Mouse (Mus musculus) spleen, embryonic (tissue): ENCODE measurements around the gene Zkscan7.
"Not testable (repeated sequence)": the region's sequence is repeated elsewhere in the genome, so short reads cannot be mapped to it uniquely, and the experiment has no call there.

Experiments
- CTCF ChIA-PET: fragments of 350-600 bp; sonication (Branson Sonifier 250); formaldehyde crosslinking; loops from one replicate; lab custom pipeline; 2022; lab: Charles Lee

Zkscan7 gene

DNA sequence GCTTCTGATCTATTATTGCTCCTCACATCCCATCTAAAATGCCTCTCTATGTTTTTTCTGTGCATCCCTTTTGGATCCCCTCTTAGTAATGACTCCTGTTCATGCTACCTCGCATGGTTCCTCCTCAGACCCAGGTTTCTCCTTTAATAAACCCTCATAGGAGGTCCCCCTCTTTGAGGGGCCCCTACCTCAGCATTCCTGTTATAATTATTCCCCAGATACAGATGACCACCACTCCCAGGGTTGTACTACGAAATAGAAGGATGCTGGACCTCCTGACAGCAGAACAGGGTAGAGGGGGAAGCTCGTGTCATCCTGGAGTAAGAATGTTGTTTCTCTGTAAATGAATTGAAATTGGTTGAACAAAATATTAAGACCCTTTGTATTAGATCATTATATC lies at the start of gene Zkscan7:
Zkscan7 (plus strand) TSS at position 301 of the 400 bp plus-strand sequence.
- CTCF ChIA-PET: no interaction called here

DNA sequence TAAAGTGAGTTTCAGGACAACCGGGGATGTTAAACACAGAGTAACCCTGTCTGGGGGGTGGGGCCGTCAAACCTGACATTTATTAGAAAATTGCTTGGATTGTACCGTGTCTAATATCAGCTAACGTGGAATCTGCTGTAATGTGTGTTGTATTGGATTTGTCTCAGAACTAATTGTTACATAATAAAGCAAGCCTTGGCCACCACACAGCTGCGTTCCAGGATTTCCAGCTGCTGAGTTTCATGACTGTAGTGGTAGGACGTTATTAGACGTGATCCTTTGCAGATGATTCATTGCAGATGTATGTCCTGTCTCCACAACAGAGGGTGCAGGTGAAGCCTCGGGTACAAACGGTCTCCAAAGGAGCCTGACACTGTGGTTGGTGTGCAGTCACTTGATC lies 49.4 kb upstream of the Zkscan7 start:
- CTCF ChIA-PET: no interaction called here

DNA sequence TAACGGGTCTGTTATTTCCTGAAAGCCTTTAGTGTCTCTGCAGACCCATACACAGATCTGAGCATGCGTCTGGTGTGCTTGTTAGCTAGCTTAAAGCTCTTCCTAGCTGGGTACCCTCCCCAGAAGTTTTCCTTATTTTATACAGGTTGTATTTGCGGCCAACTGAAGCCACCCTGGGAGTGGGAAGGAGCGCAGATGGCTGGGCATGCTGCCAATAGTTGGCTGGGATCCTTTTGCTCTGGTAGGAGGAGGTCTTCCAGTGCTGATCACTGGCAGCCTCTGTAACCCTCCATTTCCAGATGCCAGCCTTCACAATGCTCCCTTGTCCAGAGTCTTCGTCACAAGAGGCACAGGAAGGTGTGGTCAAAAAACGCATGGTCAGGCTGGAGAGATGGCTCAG lies 48.7 kb upstream of the Zkscan7 start:
- CTCF ChIA-PET: interaction anchor here (0.6 kb wide), 1 partner anchor 1466 kb away, joined by 3 read pairs; no protein-coding TSS in a partner anchor

DNA sequence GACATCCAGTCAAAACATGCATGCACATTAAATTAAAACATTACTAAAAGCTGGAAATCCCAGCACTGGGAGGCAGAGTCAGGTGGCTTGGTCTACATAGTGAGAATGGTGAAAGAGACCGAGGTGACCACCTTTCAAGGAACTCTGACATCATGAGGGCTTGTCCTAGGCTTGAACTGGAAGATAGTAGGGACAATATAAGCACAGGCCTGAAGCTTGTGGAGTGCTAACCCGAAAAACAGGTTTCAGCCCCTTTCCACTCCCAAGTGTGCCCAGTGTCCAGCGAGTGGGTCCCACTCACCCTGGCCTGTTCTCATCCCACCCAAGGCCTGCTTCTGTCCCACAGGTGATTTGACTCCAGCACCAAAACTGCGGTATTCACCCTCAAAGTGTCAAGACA lies 48.3 kb upstream of the Zkscan7 start:
- CTCF ChIA-PET: interaction anchor here (0.6 kb wide), 1 partner anchor 1466 kb away, joined by 3 read pairs; no protein-coding TSS in a partner anchor

DNA sequence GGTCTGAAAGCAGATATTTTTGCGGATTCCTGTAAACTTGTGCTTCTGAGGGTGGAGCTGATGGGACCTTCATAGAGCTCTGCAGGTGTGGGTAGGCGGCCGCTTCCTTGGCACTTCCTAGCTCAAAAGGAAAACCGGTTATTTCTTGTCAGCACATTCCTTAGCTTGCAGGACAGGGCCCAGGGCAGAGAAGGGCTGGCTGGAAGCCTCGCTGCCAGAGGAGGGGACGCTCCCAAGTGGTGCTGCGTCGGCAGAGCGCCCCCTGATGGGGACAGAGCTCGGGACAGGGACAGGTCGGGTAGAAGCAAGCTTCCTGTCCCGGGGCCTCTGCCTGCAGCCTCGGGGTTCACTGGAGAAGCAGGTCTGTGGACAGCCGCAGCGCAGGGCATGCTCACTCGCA lies 47.8 kb upstream of the Zkscan7 start:
- CTCF ChIA-PET: no interaction called here

DNA sequence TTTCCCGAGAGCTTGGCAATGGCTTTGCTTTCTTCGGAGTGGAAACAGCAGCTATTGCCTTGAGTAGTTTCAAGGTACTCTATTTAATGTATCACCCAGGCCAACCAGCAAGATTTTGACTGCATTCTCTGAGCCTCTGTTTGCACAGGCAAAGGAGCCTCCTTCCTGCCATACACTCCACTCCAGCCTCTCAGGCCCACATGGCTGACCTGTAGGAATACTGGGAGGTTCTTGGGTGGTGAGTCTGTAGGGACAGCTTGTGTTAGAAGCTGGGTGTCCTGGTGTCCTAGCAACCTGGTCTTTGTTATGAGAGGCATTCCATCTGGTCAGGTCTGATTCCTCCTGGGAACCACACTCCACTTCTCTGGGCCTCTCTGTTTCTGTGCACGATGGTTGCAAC lies 41.7 kb upstream of the Zkscan7 start, which contains the start of gene Gm35549:
Gm35549 (minus strand) TSS at position 276 of the 400 bp plus-strand sequence.
- CTCF ChIA-PET: no interaction called here

DNA sequence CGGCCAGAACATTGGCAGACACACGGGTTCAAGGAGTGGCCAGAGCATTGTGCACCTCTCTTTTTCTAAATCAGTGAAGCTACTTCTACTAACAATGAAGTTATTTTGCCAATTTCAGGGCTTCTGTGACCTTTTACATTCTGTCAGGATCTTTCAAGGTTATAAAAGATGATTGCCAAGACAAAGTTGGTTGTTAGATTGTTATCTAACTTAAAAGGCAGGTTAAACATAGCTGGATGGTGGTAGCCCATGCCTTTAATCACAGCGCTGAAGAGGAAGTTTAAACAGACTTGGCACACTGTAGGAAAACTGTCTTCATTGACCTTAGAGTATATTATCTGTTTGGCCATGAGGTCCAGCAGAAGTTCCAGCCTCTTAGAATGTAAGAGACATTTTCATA lies 39.9 kb upstream of the Zkscan7 start:
- CTCF ChIA-PET: no interaction called here

DNA sequence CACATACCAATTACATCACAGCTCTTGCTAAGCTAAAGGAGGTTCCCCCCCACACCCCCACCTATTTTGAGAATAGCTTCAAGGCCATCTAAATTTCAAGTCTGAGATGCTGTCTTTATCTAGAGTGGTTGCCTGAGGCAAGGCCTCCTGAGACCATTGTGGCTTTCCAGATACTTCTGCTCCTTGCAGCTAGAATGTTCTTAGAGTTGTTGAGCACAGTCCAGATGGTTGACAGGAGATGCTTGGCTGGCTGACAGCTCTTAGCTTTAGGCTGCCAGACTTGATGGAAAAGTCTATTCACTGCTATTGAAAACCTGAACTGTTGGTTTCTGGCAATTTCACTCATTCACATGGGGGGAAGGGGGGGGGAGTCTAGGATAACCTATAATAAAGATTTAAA lies 39.3 kb upstream of the Zkscan7 start:
- CTCF ChIA-PET: no interaction called here

DNA sequence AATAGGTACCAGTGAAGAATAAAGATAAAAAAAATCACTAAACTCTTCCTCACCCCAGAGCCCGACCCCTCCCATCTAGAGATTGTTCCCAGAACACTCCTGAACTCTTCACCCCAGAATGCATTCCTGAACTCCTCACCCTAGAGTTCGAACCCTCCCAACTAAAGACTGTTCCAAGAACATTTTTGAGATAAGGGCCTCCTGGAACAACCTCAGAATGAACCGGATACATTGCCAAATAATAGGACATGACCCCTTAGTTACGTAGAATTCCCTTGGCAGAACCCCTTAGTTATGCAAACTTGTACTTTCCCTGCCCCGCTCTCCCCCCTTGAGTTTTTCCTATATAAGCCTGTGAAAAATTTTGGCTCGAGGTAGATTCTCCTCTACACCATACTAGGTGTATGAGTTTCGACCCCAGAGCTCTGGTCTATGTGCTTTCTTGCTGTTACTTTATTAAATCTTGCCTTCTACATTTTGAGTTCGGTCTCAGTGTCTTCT lies 37.6 kb upstream of the Zkscan7 start:
- CTCF ChIA-PET: not testable (repeated sequence)

DNA sequence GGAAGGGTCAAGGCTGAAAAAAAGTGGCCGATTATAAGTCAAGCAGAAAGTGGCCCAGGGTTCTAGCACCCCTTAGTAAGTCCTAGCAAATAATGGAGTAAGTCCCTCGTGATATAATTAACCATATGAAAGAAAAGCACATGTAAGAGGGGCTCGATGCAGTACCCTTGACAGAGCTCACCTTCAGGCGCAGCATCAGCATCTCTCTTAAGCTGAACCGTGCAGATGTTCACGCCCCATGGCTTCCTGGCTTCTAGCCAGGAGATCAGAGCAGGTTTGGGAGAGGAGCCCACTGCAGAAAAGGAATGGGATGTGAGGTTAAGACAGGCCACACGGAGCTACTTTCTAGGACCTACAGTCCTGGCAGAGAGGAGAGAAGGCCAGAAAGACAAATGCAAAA lies 31.0 kb upstream of the Zkscan7 start:
- CTCF ChIA-PET: no interaction called here

DNA sequence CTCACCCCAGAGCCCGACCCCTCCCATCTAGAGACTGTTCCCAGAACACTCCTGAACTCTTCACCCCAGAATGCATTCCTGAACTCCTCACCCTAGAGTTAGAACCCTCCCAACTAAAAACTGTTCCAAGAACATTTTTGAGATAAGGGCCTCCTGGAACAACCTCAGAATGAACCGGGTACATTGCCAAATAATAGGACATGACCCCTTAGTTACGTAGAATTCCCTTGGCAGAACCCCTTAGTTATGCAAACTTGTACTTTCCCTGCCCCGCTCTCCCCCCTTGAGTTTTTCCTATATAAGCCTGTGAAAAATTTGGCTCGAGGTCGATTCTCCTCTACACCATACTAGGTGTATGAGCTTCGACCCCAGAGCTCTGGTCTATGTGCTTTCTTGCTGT lies 30.3 kb upstream of the Zkscan7 start:
- CTCF ChIA-PET: not testable (repeated sequence)

DNA sequence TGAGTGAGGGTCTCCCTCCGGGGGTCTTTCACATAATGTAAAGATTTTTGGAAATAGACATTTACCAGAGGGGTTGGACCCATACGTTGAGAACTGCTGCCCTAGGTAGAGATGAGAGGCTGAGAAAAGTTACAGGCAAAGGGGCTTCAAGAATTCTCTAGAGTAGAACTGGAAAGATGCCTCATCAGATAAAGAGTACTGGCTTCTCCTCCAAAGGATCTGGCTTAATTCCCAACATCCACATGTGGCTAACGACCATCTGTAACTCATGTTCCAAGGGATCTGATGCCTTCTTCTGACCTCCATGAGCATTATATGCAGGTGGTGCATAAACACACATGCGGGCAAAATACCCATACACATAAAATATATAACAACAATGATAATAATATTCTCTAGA lies 29.9 kb upstream of the Zkscan7 start:
- CTCF ChIA-PET: no interaction called here

DNA sequence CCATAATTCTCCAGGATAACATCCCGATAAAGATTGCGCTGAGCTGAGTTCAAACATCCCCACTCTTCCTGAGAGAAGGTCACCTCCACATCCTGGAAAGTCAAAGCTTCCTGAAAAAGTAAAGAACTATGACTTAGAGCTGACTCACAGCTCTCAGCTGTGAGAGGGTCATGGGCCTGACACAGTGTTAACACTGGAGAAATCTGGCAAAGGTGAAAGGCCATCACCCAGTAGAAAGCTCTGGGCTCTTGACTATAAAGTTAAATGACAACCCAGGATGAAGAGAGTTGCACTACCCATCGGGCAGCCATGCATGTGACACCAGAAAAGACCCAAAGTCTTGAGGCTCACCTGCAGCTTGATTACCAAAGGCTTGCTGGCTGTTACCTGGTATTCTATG lies 28.8 kb upstream of the Zkscan7 start:
- CTCF ChIA-PET: no interaction called here

DNA sequence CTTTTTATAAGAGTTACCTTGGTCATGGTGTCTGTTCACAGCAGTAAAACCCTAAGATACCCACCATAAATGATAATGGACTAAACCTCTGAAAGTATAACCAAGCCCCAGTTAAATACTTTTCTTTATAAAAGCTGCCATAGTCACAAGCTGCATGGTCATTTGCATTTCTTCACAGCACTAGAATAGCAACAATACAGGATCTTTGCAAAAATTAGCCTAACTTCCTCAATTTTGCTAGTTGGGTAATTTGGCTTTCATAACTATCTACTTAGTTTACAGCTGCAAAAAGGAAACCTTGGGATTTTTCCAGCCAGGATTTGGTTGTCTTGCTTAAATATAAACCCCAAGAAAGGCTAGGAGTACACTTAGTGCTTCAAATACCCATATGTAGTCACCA lies 24.7 kb upstream of the Zkscan7 start:
- CTCF ChIA-PET: no interaction called here

DNA sequence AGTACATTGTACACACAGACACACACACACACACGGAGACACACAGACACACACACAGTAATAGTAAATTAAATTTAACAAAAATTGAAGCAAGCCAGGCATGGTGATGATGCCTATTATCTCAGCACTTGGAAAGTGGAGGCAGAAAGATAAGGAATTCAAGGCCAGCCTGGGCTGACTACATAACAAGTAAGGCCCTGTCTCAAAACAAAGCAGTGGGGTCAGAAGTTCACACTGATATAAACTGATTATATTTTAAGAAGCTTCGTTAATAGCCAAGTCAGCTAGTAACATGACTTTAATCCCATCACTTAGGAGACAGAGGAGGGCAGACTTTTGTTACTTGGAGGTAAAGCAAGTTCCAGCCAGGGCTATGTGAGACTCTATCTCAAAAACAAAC lies 21.8 kb upstream of the Zkscan7 start:
- CTCF ChIA-PET: interaction anchor here (0.5 kb wide), 1 partner anchor 1386 kb away, joined by 3 read pairs; no protein-coding TSS in a partner anchor

DNA sequence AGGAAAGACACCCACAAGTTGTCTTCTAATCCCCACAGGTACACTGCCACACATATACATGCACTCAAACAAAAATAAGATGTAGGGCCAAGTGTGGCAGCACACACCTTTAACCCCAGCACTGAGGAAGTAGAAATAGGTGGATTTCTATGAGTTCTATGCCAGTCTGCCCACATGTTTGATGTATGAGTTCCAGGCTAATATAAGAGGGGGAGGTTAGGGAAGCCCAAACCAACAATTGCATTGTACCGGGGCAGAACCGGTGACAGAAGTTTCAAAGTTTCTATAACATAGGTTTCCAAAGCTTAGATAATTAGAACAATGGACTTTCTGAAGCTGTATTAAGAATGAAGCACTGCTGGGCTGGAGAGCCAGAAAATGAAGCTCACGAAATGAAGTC lies 20.6 kb upstream of the Zkscan7 start:
- CTCF ChIA-PET: interaction anchor here (0.7 to 1.0 kb wide), 3 partner anchors 23 to 1956 kb away, joined by 3 to 4 read pairs (median 4); no protein-coding TSS in a partner anchor

DNA sequence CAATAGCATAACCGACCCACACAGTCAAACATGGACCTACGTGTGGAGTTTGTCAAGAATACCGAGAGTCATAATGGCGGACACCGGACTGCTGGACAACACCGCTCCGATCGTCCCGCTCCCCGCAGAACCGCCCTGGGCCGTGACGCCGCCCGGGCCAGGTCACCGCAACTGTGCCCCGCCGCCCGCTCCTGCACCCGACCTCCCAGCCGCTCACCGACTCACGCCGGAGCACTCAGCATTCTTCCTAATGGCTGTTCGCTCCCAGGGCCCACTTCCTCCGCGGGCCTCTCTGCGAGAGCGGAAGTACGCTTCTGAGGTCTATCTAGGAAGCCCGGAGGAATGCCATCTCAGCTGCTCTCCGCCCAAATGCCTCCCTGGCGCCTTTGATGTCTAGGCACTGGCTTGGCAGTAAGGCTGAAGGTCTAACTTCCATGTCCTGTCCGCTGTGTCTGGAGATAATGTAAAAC lies 19.8 kb upstream of the Zkscan7 start, which contains the start of gene Zfp445:
Zfp445 (minus strand) TSS at position 310 of the 470 bp plus-strand sequence.
- CTCF ChIA-PET: interaction anchor here (0.7 to 1.0 kb wide), 3 partner anchors 22 to 1957 kb away, joined by 3 to 4 read pairs (median 4); no protein-coding TSS in a partner anchor

DNA sequence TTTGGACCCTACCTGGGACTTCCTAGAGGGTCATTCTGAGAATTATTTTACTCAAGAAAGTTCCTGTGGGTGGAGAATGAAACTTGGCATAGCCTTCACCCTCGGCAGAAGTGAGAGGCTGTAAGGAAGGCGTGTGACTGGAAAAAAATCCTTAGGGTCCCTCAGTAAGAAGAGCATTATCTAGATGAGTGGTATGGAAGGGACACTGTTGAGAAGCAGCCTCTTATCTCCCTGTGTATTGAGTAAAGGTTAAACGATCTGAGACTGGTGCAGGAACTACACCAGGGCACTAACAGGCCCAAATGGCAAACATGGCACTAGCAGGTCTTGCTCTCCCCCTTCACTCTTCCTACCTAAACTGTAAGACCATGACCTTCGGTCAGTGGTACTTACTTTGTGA lies 19.3 kb upstream of the Zkscan7 start:
- CTCF ChIA-PET: no interaction called here

DNA sequence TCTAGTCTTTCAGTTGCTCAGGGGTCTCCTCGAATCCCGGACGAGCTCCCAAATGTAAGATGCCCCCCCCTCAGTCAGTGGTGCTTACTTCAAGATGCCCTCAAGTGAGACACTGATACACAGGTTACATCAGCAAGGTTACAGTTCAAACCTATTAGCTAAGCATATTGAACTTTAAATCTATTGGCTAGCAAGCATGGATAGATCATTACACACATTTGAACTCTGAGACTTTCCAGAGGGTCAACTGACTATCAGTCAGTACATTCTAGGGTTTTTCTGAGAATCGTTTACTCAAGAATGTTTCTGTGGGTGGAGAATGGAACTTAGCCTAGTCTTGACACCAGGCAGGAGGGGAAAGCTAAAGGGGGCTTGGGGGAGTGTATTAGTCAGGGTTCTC lies 12.9 kb upstream of the Zkscan7 start:
- CTCF ChIA-PET: no interaction called here

DNA sequence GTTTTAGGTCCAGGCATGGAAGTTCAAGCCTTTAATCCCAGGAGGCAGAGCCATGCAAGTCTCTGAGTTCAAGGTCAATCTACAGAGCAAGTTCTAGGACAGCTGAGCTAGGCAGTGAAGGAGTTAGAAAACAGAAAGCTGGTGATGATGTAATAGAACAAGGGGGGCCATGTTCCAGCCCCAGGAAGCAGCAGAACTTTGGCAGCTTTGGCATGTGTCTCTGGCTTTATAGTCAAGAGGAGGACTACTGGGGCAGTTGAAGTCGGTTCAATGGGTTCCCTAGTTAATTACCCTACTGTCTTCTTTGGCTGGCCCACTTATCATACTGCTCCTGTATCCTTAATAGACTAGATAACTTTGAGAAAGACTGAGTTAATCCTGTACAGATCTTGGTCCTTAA lies 10.8 kb upstream of the Zkscan7 start:
- CTCF ChIA-PET: no interaction called here

DNA sequence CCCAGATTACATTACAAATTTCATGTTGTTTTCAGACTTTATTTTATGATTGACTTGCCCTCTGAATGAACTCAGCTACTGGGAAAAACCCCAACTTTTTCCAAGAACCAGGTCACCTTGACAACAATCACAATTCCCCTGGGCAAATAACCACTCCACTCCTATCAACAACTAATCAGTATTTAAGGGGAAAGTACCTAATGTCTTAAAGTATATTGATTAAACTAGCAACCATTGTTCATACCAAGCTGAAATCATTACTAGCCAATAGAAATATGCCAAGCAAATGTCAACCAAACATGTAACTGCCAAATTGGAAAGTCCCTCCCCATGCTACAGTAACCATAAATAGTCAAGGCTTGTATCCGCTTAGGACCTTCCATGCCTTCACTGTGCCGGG lies 10.3 kb upstream of the Zkscan7 start:
- CTCF ChIA-PET: no interaction called here

DNA sequence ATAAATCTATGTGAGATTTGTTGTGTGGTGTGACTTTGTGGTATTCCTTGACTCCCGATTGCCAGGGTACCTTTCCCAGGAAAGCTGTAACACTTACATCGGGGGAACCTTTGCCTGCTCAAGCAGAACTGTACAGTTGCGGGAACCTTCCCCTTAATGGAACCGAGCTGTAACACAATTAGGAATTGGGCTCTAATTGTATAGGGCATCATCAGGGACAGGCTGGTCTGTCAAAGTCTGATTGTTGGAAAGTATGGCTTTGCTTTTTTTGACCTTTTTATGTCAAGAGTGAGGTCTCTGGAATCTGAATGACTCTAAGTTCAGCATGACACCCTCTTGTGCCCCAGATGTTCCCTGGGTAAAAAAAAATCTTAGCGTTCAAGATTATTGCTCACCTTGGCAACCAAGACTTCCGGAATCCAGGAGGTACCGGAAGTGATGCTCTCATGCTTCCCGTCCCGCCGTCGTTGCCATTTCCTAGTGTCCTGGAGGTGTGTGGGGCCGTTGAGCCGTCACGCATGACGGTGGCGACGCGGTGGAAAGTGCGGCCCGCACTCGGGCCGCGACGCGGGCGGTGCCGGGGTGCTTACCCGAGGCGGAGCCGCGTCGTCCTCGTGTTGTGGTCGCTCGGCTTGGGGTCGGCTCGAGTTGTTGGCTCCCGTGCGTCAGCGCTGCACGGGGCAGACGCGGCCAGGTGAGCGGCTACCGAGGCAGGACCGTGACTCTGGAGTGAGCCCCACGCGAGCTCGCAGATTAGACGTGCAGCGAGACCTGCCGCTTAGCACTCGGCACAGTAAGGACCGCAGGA lies 1.1 kb downstream of the Zkscan7 start:
- CTCF ChIA-PET: interaction anchor here (1.0 kb wide), 1 partner anchor 21 kb away, joined by 3 read pairs; no protein-coding TSS in a partner anchor

DNA sequence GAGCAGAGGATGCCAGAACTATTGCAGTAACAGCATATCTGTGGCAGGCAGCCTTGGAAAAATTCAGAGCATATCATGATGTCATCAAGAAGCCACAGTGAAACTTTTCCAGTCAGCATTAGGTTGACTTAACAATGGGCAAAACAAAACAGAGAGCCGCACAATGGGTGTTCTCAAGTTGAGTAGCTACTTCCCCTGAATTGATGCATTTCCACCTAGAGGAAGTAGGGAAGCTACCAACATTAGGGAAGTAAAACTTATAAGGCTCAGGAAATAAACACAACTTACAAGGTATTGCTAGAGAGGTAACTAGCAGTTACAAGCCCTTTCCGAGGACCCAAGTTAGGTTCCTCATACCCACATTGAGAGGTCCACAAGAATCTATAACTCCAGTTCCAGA lies 15.6 kb downstream of the Zkscan7 start:
- CTCF ChIA-PET: interaction anchor here (0.6 kb wide), 1 partner anchor 163 kb away, joined by 6 read pairs; no protein-coding TSS in a partner anchor
